Mouse (Mus musculus): ENCODE measurements around the gene Ifrd1.

Ifrd1 gene

DNA sequence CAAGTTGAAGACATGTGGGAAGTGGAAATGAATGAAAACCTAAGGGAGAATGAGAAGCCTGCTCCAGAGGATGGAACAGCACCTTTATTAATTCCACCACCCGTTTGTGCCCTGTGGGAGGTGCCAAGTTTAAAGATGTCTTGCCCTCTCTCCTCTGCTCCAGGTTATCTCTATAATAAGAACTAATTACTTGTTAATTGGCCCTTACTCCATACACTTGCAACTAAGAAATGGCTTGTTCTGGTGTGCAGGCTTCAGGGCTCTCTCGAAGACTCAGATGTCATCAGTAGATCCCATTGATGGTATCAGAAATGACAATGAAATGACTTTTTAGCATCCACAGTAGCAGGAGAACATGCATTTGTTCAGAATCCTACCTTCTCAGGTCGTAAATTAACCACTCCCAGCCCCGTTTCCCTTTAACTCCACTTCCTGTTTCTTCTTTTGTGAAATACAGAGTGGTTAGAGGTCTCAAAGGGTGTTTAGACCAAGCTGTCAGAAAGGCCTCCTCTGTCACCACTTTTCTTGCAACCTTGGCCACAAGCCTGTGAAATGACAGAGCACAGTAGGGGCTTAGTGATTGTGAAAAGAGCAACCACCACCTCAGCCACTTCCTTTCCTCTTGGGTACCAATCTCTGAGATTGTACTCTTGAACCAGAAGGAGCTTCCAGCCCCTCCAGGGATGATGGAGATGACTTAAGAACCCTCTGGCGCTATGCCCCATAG, at the start of gene Ifrd1:
Gene Ifrd1, minus strand, starts transcription at position 51 of the 727 bp plus-strand sequence.
- CTCF ChIA-PET: interaction anchor here in 1 of 4 experiments (1.1 kb wide), 1 partner anchor 9 kb away, joined by 3 read pairs; no protein-coding TSS in a partner anchor
- POLR2A ChIA-PET: interaction anchor here (0.5 to 12.1 kb wide), 12 partner anchors 8 to 978 kb away, joined by 3 to 162 read pairs (median 4); no protein-coding TSS in a partner anchor

DNA sequence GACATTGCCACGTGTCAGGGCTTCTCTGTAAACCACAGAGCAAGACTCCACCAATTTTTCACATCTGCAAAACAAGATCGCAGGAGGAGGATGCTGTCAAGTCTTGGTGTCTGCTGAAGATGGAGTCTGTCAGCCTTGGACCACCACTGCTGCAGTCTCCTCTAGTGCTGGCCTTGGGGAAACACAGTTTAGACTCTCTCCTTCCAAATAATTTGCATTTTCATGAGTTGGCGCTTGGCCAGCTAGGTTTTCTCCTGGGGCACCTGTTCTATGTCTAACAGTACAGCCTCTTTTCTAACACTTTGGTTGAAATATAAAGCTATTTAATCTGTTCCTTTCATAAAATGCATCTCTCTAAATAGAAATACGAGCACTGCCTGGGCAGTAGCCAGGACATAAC, 38.2 kb upstream of the Ifrd1 start:
- POLR2A ChIA-PET: no interaction called here
- CTCF ChIA-PET: interaction anchor here in 1 of 4 experiments (0.6 kb wide), 1 partner anchor 158 kb away, joined by 9 read pairs; no protein-coding TSS in a partner anchor

DNA sequence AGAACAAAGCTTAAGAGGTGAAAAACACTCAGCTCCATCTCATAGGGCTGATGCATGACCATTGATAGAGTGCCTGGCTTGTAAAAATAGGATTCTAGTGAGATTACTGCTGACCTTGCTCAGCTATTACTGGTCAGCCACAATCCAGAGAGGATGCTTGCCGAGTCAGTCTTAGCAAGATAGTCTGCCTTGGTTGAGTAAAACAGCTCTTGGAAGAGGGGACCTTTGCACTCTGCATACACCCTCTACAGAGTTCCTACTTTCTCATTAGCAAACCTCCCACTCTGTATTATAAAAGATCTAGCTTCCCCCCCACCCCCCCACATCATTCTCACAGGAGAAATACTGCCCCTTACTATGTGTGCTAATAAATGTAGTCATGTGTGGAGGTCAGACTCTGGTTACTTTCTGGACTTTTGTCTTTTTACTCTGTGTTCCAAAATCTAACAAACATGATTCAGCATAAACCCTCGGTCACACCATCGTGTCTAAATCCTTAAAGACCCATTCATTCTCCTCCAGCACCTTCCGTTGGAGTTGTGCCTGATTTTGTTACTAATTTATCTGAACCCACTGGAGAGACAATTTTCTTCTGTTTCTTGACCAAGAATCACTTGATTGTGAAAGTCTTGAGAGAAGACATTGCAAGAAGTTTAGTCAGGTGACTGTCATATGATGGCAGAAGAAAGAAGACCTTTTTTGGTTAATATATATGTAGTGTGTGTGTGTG, 32.5 kb upstream of the Ifrd1 start:
- CTCF ChIA-PET: no interaction called here
- POLR2A ChIA-PET: interaction anchor here (0.6 to 4.4 kb wide), 7 partner anchors 8 to 214 kb away, joined by 3 to 18 read pairs (median 3); no protein-coding TSS in a partner anchor

DNA sequence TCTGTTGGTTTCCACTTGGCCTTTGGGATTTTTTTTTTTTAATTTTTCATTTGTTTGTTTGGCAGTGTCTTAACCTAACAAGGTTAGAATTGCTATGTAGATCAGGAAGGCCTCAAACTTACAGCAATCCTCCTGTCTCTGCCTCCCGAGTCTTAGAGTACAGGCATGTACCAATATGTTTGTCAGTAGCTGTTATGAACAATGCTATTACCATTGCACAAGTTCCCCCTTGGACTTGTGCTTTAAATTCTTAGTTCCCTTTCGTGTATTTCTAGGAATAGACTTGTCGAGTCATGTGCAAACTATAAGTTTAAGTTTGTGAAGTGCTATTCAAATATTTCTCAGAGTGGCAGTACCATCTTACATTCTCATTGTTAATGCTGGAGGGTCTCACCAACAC, 29.3 kb upstream of the Ifrd1 start:
- CTCF ChIA-PET: no interaction called here
- POLR2A ChIA-PET: no interaction called here

DNA sequence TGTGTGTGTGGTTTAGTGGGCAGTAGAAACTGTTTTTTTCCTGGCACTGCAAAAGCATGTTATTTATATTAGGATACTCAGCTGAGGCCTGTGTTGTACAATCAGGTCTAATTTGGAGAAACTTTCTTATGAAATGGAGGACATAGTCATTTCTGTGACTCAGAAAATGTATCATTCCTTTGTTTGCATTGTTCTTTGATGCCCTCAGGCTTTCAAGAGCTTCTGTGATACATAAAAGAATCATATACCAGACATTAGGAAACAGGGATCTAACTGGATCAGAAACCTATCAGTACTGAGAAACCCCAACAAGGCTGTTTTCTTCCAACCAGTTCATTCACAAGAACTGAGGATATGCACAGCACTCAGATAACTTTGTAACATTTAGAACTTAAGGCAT, 26.6 kb upstream of the Ifrd1 start:
- POLR2A ChIA-PET: interaction anchor here in 2 of 4 experiments (0.7 to 1.2 kb wide), 3 partner anchors 51 to 456 kb away, joined by 3 to 4 read pairs (median 4); no protein-coding TSS in a partner anchor
- CTCF ChIA-PET: no interaction called here

DNA sequence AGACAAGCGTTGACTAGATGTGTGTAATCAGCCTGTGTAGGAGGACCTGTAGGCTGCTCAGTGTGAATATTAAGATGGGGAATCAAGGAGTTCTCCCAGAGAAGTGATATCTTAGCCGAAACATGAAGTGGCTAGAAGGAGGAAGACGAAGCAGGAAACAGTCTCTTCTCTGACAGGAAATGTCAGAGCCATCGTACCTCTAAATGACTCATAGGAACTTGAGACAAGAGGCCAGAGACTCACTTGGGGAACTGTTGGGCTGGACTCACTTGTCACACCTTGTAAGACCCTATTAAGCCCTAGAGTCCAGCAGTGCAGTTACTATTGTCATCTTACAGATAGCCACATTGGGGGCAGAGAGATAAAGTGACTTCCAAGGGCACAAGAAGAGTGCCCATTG, 25.0 kb upstream of the Ifrd1 start:
- ChIA-PET POLR2A (no interaction called here), CTCF (no interaction called here)

DNA sequence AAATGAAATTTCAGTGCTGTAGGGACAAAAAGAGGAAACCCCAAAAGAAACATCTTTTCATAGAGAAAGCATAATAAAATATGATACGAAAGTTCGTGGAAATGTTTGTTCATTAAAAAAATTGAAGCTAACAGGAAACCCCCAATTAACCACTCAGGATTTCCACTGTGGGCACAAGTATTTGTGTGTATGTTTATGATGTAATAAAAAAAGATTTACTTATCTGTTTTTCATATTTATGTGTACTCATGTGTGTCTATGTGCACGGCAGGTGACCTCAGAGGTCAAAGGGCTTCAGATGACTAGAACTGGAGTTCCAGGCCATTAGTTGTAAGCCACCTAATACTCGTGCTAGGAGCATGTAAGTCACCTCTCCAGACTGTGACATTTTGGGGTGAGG, 24.4 kb upstream of the Ifrd1 start:
- ChIA-PET POLR2A (no interaction called here), CTCF (no interaction called here)

DNA sequence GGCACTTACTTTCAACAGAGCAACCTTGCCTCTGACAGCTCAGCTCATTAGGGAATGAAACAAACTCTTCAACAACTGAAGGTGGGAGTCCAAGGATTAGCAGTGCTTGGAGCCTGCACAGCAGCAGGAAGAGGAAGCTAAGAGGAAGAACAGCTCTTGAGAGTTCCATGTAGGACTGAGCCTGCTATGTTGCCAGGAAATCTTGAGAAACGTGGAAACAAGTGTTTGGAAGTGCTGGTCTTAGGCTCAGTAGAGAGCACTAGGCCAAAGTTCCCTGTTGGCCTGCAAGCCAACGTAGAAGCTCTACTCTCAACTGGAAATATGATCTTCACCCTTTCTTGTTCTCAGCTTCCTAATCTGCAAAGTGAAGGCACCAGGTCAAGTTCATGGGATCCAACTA, 20.0 kb upstream of the Ifrd1 start:
- ChIA-PET POLR2A (interaction anchor here in 2 of 4 experiments (0.6 to 1.0 kb wide), 3 partner anchors 10 to 755 kb away, joined by 3 to 5 read pairs (median 3); no protein-coding TSS in a partner anchor), CTCF (no interaction called here)

DNA sequence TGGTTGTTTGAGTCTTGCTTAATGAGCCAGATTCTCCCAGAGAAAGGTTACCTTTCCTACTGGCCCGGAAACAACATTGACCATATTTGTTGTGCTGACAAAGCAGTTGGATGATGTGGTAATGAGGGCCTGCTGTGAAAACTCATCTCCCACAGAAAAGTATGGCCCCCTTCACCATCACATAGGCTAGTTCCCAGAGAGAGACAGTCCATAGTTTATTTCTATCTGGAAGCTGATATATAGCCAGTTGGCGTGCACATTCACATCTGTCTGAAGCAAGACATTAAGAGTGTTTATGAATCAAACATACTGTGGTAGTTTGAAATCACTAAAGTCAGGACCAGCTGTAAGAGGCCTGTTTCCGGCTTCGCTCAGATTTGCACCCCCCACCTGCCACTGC, 15.4 kb upstream of the Ifrd1 start:
- POLR2A ChIA-PET: interaction anchor here in 1 of 4 experiments (0.7 kb wide), 1 partner anchor 41 kb away, joined by 3 read pairs; no protein-coding TSS in a partner anchor
- CTCF ChIA-PET: interaction anchor here in 1 of 4 experiments (1.0 kb wide), 1 partner anchor 64 kb away, joined by 8 read pairs; no protein-coding TSS in a partner anchor

DNA sequence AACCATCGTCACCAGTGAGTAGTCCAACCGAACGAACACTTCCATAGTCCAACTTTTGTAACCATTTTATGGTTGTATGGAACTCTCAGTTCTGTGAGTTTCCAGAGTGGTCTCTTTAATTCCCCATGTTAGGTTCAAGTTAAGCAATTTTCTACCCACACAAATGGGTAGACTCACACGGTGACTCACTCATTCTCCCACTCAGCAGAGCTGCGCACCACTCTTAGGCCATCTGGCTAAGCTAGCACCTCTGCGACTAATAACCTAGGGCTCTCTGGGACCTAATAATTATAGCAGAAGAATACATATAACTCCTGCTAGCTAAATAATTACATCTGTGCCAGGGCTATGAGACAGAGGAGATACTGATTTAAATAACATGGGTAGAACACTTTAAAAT, 14.7 kb upstream of the Ifrd1 start:
- CTCF ChIA-PET: no interaction called here
- POLR2A ChIA-PET: no interaction called here

DNA sequence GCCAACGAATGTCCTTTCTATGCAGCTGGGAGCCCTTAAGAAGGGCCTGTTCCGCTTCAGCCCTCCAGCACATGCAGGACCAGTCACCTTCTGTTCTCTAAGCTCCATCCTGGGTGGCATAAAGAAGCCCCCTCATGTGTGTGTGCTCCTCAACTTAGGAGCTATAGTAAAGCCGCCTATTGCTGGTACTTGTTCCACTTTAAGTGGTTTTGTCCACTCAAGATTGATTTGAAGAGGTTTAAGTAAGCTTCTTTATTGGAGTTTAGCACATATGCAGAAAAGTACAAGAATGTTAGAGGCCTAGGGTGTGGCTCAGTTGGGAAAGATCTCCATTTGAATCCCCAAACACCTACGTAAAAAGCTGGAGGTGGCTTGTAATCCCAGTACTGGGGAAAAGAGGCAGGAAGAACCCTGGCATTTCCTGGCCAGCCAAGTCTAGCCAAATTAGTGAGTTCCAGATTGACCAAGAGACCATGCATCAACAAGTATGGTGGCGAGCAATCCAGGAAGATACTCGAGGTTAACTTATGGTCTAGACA, 10.2 kb upstream of the Ifrd1 start:
- CTCF ChIA-PET: interaction anchor here (0.6 to 2.3 kb wide), 9 partner anchors 17 to 577 kb away, joined by 3 to 8 read pairs (median 4); no protein-coding TSS in a partner anchor
- POLR2A ChIA-PET: interaction anchor here (0.5 to 5.6 kb wide), 21 partner anchors 9 to 578 kb away, joined by 3 to 55 read pairs (median 3); partner anchors contain the start of gene Ifrd1 (in 1 of the 4)

DNA sequence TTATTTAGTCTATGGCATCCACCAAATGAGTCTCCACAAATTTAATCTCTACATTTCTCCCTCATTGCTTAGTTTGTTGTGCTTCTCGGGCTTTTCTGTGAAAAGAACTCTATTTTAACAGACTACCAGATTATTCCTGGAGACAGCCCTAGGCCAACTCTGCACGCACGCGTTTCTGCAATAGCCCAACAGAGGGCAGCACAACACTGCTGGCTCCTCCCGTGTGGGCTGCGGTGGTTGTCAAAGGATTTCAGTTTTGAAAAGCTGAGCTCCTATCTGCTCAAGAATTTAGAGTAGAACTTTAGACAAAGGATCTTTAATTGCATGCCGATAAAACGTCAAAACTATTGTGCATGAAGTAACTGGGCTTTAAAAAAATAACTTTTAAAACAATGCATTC, 8.9 kb upstream of the Ifrd1 start:
- CTCF ChIA-PET: interaction anchor here in 3 of 4 experiments (0.6 to 2.6 kb wide), 17 partner anchors 8 to 579 kb away, joined by 3 to 9 read pairs (median 3); no protein-coding TSS in a partner anchor
- POLR2A ChIA-PET: interaction anchor here in 3 of 4 experiments (0.7 to 5.6 kb wide), 9 partner anchors 9 to 1130 kb away, joined by 3 to 55 read pairs (median 3); partner anchors contain the start of gene Ifrd1 (in 1 of the 3)

DNA sequence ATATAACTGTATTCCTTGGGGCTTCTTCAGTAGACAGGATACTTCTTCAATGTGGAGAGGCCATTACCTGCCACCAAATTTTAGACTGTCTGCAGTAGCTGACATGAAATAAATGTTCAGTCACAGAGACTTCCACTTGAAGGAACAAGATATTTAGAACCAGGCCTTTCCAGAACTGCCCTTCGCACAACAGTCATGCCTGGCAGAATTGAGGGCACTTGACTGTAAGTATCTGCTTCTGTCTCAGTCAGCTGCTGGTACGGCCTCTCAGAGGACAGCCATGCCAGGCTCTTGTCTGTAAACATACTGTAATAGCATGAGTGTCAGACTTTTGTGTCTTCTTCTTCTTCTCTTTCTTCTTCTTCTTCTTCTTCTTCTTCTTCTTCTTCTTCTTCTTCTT, 8.2 kb upstream of the Ifrd1 start:
- ChIA-PET POLR2A (interaction anchor here in 3 of 4 experiments (0.5 to 5.6 kb wide), 5 partner anchors 9 to 142 kb away, joined by 3 to 55 read pairs (median 5); partner anchors contain the start of gene Ifrd1 (in 1 of the 3)), CTCF (interaction anchor here in 1 of 4 experiments (0.7 to 2.6 kb wide), 2 partner anchors 56 to 424 kb away, joined by 3 to 9 read pairs; no protein-coding TSS in a partner anchor)

DNA sequence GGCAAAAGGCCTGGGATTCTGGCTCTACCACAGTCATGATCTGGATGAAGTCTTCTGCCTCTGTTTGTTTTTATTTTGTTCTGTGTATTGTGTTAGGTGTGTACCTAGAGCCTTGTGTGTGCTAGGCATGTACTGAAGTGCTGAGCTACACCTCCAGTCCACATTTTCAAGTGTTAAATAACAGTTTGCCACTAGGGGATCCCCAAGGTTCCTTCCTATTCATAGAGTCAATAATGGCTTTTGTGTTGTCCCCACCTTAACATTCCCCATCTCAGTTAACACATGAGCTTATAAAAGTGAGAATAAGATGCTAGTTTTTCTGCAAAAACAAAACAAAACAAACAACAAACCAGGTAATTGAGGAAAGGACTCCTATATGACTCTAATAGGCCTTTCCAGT, 7.7 kb upstream of the Ifrd1 start:
- POLR2A ChIA-PET: interaction anchor here in 3 of 4 experiments (1.3 to 5.6 kb wide), 4 partner anchors 8 to 34 kb away, joined by 3 to 55 read pairs (median 26); partner anchors contain the start of gene Ifrd1 (in 1 of the 3)
- CTCF ChIA-PET: interaction anchor here in 2 of 4 experiments (0.6 to 2.6 kb wide), 3 partner anchors 56 to 424 kb away, joined by 3 to 9 read pairs (median 3); no protein-coding TSS in a partner anchor

DNA sequence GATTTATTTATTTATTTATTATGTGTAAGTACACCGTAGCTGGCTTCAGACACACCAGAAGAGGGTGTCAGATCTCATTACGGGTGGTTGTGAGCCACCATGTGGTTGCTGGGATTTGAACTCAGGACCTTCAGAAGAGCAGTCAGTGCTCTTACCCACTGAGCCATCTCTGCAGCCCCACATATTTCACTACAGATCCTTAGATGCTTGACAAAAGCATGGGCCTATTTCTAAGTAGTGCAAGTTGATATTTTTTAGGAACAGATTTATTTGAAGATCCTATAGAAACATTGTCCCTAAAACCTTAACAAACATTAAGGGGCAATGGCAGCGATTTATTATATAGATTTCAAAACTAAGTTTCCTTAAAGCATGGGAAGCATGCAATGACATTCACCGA, 7.0 kb upstream of the Ifrd1 start:
- POLR2A ChIA-PET: interaction anchor here in 2 of 4 experiments (5.3 to 5.6 kb wide), 2 partner anchors 33 kb away, joined by 46 to 55 read pairs; no protein-coding TSS in a partner anchor
- CTCF ChIA-PET: interaction anchor here in 1 of 4 experiments (0.6 kb wide), 1 partner anchor 382 kb away, joined by 3 read pairs; no protein-coding TSS in a partner anchor

DNA sequence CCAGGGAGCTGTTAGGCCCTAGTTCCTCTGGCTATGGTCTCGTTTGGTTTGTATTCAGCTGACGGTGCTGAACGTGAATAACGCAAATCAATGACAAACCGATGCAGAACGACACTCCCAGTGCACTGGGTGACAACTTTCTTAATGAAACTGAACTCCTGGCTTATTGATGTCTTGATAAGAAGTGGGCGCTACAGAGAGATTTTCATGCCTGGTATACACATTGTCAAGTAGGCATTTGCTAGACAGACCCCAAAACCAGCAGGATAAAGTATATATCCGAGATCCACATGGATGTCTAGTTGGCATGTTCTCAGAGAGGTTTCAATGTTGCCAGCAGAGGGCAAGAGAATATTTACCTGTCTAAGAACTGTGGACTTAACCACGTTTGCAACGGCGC, 6.4 kb upstream of the Ifrd1 start:
- ChIA-PET POLR2A (no interaction called here), CTCF (interaction anchor here in 2 of 4 experiments (0.6 to 0.9 kb wide), 2 partner anchors 14 to 144 kb away, joined by 3 read pairs; no protein-coding TSS in a partner anchor)

DNA sequence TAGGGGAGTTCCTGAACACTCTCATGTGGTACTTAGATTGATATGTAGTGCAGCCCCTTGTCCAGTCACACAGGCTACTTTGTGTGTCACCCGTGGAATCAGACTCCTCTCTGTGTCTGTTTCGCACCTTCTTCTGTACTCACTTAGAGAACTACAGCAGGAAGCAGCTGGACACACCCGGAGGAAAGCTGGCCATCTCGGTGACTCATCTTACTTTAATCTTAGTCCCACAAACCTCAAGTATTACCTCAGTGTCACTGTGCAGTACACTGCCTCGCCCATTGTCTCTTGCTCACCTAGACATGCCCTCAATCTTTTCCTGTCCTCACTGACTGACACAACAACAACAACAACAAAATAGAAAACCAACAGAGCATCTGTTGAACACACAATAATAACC, 4.9 kb upstream of the Ifrd1 start:
- POLR2A ChIA-PET: interaction anchor here in 2 of 4 experiments (0.6 to 1.2 kb wide), 3 partner anchors 31 to 219 kb away, joined by 3 to 7 read pairs (median 3); no protein-coding TSS in a partner anchor
- CTCF ChIA-PET: no interaction called here

DNA sequence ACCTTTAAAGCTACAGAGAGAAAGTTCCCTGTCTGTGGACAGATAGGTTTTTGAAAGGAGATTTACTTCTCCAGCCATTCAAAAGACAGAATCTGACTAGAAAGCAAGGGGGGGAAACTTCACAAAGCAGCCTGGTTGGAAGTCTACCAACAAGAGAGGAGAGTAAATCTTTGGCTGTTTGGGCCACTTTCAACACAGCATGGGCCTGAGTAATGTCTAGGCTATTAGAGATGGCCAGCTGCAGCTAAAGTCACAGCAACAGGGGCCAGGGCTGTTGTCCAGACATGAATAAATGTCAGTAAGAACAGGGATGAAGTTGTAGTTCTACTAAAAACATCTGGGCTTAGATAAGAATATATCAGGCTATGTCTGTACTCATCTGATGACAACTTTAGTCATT, 2.0 kb upstream of the Ifrd1 start:
- ChIA-PET CTCF (no interaction called here), POLR2A (interaction anchor here in 3 of 4 experiments (1.1 to 12.1 kb wide), 4 partner anchors 9 to 28 kb away, joined by 3 to 162 read pairs (median 5); no protein-coding TSS in a partner anchor)

All from embryonic stem cell, embryonic (primary cell).